In genomic region chr16:34861744-34862365, GRCm38 (mm10) we compare ENCODE assay signal across 16 mouse cellular contexts.
A peak's percentile ranks its signal among the peaks of the same experiment; 100 is the strongest.
DNase-seq lines count a peak whose midpoint lies in the region; ATAC-seq and TF ChIP-seq lines count a peak whose summit lies in the region.
"Had no signal": no experiment of that assay in that cellular context is flagged by ENCODE, and none has a peak within 500 bp of the region (broad histone marks: within the 10 kb centered on the region; RNA-seq: fewer than 3 reads in every experiment).

No protein-coding gene starts in this region.

- 0 out of 2 replicates have a peak overlapping the region, but pooled peaks have one; percentile 14 for H3K27ac ChIP-seq in heart, embryonic 15.5 days
- H3K27ac ChIP-seq in layer of hippocampus, adult 2 months: no peak overlapping the region
- H3K27ac ChIP-seq: forebrain, embryonic 12.5 days; hindbrain, embryonic 14.5 days; liver, embryonic 15.5 days; midbrain, embryonic 12.5 days had no signal

- no peaks in the 10 kb centered on the region for H3K36me3 ChIP-seq in heart, embryonic 15.5 days
- H3K36me3 ChIP-seq: forebrain, embryonic 12.5 days; liver, embryonic 15.5 days; midbrain, embryonic 12.5 days had no signal

- no peak for ATAC-seq in heart, embryonic 15.5 days (replicated peaks; ENCODE audit: insufficient number of reproducible peaks, insufficient read depth, low FRiP score, low read depth)

- no peak overlapping the region for H3K9ac ChIP-seq in heart, embryonic 15.5 days
- H3K9ac ChIP-seq: forebrain, embryonic 12.5 days; hindbrain, embryonic 14.5 days; liver, embryonic 15.5 days; midbrain, embryonic 12.5 days had no signal

- DNase-seq in heart, postnatal 4 days: no peak
- DNase-seq in adrenal gland, postnatal 36 days: peak; percentile 10 to 23
- peak; percentile 80 for DNase-seq in kidney, adult 18-20 months
- DNase-seq in lung, postnatal 14 days: peak; percentile 26
- DNase-seq in right cerebral cortex, postnatal 10 days (ENCODE audit: low spot score in 2 of 2): no peak
- DNase-seq in layer of hippocampus, adult 2 months (ENCODE audit: low spot score in 2 of 2): no peak
- no peak for DNase-seq in layer of hippocampus, postnatal 14 days (ENCODE audit: low spot score in 2 of 2)
- DNase-seq: cerebellum, adult 11 months; embryo, embryonic 11 days; gastrocnemius, postnatal 10 days; right cerebral cortex, postnatal 25 days had no signal

- no peak for TF ChIP-seq CTCF in layer of hippocampus, adult 2 months (conservative IDR thresholded peaks at IDR 0.05)

- 40% methylated on average over 10 of the region's 10 CpGs for WGBS in heart, embryonic 15.5 days

- H3K9me3 ChIP-seq in heart, embryonic 15.5 days (replicated peaks): no peaks in the 10 kb centered on the region
- H3K9me3 ChIP-seq: forebrain, embryonic 12.5 days; liver, embryonic 15.5 days; midbrain, embryonic 12.5 days had no signal

- H3K4me3 ChIP-seq in heart, embryonic 15.5 days: no peak overlapping the region
- no peak overlapping the region for H3K4me3 ChIP-seq in layer of hippocampus, adult 2 months
- H3K4me3 ChIP-seq: forebrain, embryonic 12.5 days; liver, embryonic 15.5 days; midbrain, embryonic 12.5 days had no signal

- no peak overlapping the region for H3K4me2 ChIP-seq in heart, embryonic 15.5 days
- H3K4me2 ChIP-seq: forebrain, embryonic 12.5 days; hindbrain, embryonic 14.5 days; liver, embryonic 15.5 days; midbrain, embryonic 12.5 days had no signal

- H3K4me1 ChIP-seq in heart, embryonic 15.5 days (replicated peaks): peaks cover 7% of the 10 kb centered on the region
- H3K4me1 ChIP-seq: forebrain, embryonic 12.5 days; midbrain, embryonic 12.5 days had no signal

- no peaks in the 10 kb centered on the region for H3K27me3 ChIP-seq in heart, embryonic 15.5 days
- H3K27me3 ChIP-seq: forebrain, embryonic 12.5 days; liver, embryonic 15.5 days; midbrain, embryonic 12.5 days had no signal

Comparison
In these comparisons a context has a peak if more than half of its experiments do, and no peak if none do; other contexts are left out.
1. DNase-seq: peak in adrenal gland, postnatal 36 days (2 of 2), kidney, adult 18-20 months (single experiment) and lung, postnatal 14 days (single experiment); none in heart, postnatal 4 days (single experiment), right cerebral cortex, postnatal 10 days (0 of 2), layer of hippocampus, adult 2 months (0 of 2) and layer of hippocampus, postnatal 14 days (0 of 2).